Mouse (Mus musculus) intestine, embryonic 14.5 days (tissue): ENCODE results near the gene Tex47. TPM values are rescaled to one million over a fixed set of nuclear protein-coding genes. Genes with fewer than 3 reads are reported as not detected.

Experiments
- polyA plus RNA-seq: library from polyadenylated mRNA; unstranded; fragments of >200 nt; fragmentation: Nextera tagmentation; extraction: Ambion mirVana; gene quantifications from 2 replicates; pipeline ENCODE4 v1.2.1, GENCODE M21; 2014

Tex47 gene
- polyA plus RNA-seq, 1 experiment from 2014 or later, result 0.23 TPM

Other genes starting within 250 kb of the Tex47 start
- gene Zfp804b, start 40.6 kb downstream of the Tex47 start, polyA plus RNA-seq, result 0.05 and 0.24 TPM in 2 replicates